Mouse (Mus musculus) small intestine, adult 2 months (tissue): ENCODE data around the gene Hnf1b.

ENCODE experiments used
- CTCF ChIP-seq: fragments of 200-500 bp; IDR thresholded peaks from 2 replicates; pipeline ENCODE4 v1.5.1; 2012; ENCODE audit warnings: low read depth, mild to moderate bottlenecking, control low read depth, inconsistent platforms, low read length, moderate library complexity, mixed read lengths; ENCODE audit not compliant: insufficient replicate concordance, insufficient read length; ENCODE audit errors: extremely low read depth
- POLR2A ChIP-seq: fragments of 200-500 bp; IDR thresholded peaks from 2 replicates; pipeline ENCODE4 v1.6.1; 2012; ENCODE audit warnings: low read depth, mild to moderate bottlenecking, control low read depth, inconsistent platforms, low read length, moderate library complexity

GRCm38 (mm10) chr11:83869686-83870085 lies 19.8 kb downstream of the Hnf1b start:
- TF ChIP-seq CTCF (no peak), POLR2A (no peak)
